Mouse (Mus musculus): ENCODE measurements at regions not wholly inside any gene's neighbourhood (a gene's known extent, or its start where the extent isn't known, plus 50 kb on each side); places are given as distances from the start of the nearest gene placed in this dataset.

DNA sequence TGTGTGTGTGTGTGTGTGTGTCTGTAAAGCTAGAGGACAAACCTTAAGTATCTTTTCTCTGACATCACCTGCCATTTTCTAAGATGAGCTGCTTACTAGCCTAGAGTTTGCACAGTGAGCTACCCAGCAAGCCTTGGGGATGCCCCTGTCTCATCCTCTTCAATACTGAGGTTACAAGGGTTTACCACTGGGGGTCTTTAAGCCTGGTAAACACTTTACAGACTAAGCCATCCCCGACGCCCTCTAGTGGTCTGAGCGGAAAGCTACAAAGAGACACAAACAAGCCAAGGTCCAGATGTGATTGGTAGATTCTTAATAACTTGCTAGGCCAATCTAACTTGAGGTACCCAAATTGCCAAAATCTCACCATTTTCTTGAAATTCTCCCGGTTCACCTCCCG is 143.9 kb downstream of the Ptpru start:
- intact Hi-C loops (cut with DNase I): no loop called here

DNA sequence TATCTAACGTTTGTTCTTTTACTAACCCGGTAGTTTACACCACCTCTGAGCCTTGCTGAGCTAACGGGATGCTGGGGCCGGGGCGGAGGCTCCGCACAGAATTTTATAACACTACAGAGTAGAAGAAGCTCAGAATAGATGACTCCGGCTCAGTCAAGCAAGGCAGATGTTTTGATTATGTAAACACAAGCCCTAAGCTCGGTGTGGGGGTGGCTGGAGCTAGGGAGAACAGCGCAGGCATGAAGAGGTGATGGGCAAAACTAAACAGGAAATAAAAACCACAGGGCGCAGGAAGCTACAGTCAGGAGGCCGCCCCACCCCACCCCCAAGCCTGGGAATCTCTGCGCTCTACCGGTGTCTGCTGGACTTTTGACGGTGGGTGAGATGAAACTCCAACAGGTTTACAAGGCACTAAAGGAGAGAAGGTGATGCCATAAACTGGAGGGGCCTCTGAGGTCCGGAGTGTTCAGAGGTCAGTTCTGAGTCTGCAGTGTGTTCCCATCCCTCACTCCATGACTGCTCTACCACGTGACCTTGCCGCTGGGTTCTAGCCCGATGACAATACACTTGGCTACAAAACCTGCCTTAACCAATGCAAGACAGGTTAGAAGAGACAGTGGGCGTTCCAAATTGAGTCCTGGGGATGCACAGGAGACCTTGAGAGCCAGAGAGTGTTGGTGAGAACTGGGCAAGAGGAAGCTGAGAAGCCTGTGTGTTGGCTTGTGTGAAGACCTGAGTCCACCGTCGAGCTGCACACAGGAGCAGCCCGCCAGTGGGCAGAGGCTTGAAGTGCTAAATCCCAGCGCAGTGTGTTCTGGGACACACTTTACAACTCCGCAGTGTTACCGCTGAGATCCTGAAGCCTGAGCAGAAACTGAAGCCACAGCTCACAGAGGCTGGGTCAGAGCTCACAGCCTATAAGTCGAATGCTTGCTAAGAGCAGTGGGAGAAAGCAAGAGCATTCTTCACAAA is 141.9 kb downstream of the Ptpru start:
- intact Hi-C loops (cut with DNase I): no loop called here
